Mouse (Mus musculus): ENCODE measurements around the gene Crim1.

Gene Crim1

DNA sequence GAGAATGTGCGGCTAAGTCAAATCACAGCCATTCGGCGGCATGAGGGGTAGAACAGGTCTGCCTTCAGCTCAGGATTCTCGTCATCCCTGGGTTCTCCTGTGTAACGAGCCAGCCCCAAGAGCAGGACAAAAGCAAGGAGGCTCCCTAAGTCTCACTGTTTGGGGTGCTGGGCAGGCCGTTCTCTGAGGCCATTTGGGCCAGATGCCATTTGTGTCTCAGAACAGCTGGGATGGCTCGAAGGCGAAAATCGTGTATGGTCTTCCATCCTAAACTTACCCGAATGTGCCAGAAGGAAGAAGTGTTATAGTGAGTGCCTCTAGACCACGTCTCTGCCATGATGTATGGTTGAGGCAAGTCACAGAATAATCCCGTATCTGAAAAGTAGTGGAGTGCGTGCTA, 86.0 kb downstream of the Crim1 start:
- no peak for DNase-seq (ENCODE audit: low spot score)

GRCm38 (mm10) chr17:78287391-78287790, 87.3 kb downstream of the Crim1 start:
- DNase-seq (ENCODE audit: low spot score) = no peak

DNA sequence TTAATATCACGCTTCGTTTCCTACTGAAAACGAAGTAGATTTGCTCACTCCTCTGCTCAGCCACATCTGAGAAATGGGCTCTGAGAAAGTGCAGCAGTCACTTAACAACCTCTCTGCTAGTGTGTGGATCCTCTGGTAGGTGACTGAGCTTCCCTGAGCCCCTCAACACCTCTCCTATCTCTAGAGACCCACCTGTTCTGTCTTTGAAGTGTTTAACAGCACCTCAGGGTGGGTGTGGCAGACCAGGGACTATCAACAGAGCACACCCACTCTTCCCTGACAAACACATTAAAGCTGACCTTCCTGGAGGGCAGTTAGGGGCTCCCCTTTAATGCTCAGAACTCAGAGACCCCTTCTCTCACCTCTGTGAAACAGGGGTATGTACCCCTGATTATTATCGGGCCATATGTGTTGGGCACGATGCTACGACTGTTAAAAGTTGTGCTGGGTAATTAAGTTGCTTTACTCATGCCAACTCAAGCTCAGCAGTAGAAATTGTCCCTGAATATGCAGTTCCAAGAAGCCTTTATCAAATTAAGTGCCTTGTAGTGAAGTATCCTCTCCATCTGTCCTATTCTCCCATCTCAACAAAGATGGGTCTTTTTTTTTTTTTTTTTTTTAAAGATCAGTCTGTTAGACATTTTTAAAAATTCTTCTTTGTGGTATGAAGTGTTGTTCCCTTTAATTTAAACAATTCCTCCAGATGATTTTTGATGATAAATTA, 90.3 kb downstream of the Crim1 start:
- no peak for DNase-seq (ENCODE audit: low spot score)

DNA sequence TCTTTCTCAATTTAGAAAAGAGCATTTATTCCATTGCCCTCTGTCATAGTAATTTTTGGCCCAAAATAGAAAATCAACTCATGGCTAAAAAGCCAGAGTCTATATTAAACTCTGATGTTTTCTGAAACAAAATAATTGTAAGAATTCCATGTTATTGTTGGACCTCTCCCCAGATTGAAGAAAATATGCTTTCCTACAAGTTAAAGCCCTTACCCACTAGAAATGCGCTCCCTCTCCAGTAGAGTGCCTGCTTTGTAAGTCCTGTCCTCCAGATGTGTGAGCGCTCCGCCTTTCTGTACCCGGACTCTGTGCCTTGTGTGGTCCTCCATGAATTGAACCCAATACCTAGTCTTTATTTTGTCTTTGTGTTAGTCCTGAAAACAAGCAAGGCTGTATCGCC, 91.0 kb downstream of the Crim1 start:
- DNase-seq (ENCODE audit: low spot score) = no peak

- no peak for DNase-seq (ENCODE audit: low spot score)
Measured at GRCm38 (mm10) chr17:78292301-78292700, 92.3 kb downstream of the Crim1 start.

DNA sequence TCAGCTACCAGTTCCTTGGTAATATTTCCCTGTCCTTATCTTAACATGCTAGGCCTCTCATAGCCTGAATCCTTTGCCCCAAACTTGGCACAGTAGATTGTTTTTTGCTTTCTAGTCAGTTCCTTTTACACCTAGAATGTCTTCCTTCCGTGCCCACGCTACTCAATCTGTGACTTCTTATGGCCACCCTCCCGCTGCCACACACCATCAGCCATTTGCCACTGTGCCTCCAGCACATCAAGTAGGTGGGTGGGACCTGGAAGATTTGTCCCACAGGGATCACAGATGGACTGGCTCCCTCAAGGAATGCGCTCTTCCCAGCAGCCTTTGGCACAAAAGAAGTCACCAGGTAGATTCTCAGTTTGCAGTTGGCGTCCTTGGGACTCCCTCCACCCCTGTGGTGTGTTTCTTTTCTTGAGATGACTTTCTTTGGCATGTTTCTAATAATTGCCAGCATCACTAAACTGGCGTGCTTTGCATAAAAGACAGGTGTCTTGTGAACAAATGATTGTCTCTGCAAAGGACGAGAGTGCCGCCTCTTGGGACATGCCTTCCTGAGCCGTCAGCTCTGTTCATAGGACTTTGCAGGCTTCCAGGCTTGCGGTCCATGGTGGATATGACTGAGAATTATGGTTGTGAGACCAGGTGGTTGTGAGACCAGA, 92.9 kb downstream of the Crim1 start:
- DNase-seq (ENCODE audit: low spot score) = no peak

DNA sequence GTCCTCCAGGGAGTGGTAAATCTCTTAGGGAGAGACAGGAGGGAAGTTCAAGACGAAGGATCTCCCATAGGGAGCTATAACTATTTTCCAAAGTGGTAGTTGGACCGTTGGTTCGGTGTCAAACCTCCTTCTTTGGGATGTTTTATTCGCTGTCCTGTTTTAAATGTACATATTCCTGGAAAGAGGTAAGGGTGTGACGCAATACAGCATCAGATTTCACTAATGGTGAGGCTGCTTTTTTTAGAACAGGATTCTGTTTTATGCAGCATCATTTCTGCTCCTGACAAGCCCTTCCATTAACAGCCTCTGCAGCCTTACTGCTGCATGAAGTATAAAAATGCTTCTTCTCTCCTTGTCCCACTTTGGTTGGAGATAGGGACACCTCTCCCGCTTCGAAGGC, 95.9 kb downstream of the Crim1 start:
- no peak for DNase-seq (ENCODE audit: low spot score)

- no peak for DNase-seq (ENCODE audit: low spot score)
Measured at GRCm38 (mm10) chr17:78298140-78298539, 98.1 kb downstream of the Crim1 start.

DNA sequence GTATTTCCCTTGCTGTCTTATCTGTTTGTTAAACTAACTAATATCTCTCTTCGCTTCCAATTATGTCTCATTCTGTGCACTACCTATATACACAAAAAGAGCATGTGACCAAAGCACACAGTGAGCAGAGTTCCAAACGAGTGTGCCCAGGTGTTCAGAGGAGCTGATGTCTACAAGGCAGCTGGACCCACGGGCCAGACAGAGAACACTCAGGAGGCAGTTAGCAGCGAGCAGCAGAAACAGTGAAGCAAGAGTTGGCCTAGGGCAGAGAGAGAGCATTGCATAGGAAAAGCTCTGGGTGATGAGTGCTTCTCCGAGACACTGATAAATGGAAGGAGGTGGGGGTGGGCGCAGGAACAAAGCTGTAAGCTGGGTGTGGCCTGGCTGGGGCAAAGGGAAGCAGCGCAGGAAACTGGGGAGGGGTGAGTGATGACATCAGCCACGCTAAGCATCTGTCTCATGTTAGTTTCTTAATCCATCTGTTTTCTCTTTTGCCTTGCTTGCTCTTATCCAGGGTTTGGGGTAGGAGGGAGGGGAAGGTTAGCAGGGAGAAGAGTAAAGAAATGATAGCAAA, 99.0 kb downstream of the Crim1 start:
- no peak for DNase-seq (ENCODE audit: low spot score)

GRCm38 (mm10) chr17:78303053-78303452, 103.0 kb downstream of the Crim1 start:
- no peak for DNase-seq (ENCODE audit: low spot score)

GRCm38 (mm10) chr17:78304059-78304458, 104.0 kb downstream of the Crim1 start:
- DNase-seq (ENCODE audit: low spot score) = no peak

DNA sequence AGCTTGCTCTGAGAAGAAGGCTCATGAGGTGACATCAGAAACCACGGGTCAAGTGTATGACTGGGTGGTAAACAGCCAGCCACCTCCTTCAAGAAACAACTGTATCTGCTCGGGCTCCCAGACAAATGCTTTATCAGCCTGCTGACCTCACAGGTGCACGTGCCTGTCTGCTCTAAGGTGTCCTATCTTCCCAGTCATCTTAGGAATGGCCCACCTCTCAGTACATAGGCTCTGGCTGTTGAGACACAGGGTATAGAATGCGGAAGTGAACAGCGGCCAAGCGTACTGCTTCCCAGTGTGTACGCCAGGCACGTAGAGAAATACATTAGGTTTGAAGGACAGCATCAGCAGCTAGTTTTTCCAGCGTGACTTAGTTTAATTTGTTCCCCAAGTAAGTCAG, 106.4 kb downstream of the Crim1 start:
- DNase-seq (ENCODE audit: low spot score) = no peak

DNA sequence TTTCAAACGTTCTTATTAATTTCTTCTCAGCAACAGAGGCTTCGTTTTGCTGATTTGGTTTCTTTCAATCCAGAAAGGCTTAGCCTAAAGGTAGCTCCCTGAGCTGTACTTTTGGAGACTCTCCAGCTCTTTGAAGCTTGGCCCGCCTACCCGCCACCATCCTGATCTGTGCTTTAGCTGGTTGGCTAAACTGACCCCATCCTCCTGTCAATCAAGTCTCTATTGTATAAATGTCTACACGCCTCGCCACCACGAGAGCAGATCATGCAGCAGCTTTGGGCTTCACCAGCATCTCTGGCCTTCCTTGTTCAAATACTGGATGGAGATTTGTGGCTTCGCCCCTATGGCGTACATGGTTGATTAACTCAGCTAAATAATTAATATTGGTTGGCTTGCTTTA, 108.2 kb downstream of the Crim1 start:
- DNase-seq (ENCODE audit: low spot score) = no peak

- DNase-seq (ENCODE audit: low spot score) = no peak
Measured at GRCm38 (mm10) chr17:78313006-78313405, 113.0 kb downstream of the Crim1 start.

DNA sequence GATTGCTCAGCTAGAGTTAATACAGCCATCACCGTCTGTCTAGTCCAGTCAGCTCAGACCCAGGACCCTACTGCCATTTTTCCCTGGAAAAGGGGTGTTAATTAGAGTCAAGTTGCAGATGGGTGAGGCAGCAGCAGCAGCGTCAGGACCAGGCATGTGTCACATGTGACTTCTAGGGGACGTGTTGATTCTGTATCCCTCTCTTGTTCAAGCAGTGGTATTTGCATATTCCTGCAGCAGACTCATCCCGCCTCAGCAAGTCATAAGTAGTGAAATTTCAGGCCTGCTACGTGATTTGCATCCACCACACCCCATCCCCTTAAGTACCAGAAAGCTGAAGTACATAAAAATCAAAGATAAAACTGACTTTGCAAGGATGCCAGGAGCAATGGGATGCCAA, 113.6 kb downstream of the Crim1 start:
- DNase-seq (ENCODE audit: low spot score) = no peak

- DNase-seq (ENCODE audit: low spot score) = no peak
Measured at GRCm38 (mm10) chr17:78315659-78316058, 115.6 kb downstream of the Crim1 start.

DNA sequence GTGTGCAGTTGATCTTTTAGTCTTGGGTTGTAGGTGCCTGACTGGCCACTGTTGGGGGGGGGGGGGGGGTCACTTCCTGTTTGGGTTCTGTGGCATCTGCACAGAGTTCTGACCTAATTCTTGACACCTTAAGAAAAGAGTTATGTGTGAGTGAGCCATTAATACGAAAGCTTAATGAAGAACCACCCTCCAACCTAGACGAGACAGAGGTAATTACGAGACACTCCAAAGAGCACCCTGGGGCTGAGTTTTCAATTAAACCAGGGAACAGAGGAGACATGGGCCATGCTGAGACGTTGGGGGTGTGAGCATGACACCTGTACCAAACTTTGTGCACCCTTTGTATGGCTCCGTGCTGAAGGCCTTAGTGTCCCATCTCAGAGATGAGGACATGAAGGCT, 117.3 kb downstream of the Crim1 start:
- no peak for DNase-seq (ENCODE audit: low spot score)

- no peak for DNase-seq (ENCODE audit: low spot score)
Measured at GRCm38 (mm10) chr17:78318810-78319209, 118.8 kb downstream of the Crim1 start.

DNA sequence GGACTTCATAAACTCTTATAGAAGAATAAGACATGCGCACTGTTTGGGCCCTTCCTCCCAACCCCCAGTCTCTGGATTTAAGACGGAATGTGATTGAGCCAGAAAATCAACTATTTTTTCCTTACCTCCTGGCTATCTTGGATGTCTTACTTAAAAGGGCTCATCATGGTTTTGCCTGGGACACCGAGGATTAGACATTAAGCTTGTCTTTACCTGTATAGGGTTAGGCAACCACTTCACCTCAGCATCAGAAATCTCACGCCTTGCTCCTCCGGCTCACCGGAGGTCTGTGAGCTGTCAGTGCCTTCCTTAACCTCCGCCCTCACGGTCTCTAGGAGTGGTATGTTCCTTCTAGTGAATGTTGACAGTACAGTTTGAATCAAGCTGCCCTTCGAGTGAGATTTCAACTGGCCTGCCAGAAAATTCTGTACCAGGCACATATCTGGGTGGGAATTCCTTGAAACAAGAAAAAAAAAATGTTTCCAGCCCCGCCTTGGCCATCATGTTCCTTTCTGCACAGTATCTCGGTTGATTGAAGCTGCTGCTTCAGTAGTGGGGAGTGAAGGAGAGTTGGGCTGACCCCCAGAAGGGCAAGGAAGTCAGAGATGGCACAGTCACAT, 121.3 kb downstream of the Crim1 start:
- no peak for DNase-seq (ENCODE audit: low spot score)

DNA sequence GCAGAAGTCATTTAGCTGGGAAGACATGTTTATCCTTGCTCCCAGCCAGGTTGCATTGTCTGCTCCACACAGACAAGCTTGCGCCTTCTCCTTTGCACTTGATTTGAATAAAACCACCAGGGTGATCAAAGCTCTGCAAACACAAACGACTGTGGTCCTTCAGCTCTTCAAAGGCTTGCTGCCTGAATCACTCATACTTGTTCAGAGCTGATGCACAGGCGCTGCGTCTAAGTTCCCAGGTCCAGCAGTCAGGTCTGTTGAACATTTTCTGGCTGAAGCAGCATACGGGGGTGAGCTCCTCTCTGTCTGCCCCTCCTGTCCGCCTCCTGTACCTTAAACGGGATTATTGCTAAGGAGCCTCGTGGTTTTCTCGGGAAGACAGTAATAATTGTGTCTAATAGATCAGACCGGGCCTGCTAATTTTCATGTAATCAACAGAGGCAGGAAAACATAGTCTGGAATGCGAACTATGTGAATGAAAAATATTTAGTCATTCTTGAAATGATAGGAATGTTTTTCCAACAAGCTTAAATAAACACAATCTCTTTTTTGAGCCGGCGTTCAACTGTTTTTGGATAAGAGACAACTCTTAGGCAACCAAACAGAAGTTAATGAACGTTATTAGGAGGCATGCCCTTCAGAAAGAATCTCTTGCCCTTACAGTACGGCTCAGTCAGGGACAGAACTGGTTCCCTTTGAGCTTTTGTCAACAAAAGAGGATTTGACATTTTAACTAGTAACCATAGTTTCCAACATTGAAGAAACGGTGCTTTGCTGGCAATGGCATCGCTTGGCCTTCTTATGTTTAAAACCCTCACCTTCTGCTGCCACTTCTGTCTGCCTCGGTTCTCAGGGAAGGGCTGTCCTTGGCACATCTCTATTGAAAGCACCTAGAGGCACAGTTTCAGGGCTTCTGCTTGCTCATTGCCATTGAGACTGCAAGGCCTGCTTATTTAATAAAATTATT, 122.6 kb downstream of the Crim1 start:
- no peak for DNase-seq (ENCODE audit: low spot score)

DNA sequence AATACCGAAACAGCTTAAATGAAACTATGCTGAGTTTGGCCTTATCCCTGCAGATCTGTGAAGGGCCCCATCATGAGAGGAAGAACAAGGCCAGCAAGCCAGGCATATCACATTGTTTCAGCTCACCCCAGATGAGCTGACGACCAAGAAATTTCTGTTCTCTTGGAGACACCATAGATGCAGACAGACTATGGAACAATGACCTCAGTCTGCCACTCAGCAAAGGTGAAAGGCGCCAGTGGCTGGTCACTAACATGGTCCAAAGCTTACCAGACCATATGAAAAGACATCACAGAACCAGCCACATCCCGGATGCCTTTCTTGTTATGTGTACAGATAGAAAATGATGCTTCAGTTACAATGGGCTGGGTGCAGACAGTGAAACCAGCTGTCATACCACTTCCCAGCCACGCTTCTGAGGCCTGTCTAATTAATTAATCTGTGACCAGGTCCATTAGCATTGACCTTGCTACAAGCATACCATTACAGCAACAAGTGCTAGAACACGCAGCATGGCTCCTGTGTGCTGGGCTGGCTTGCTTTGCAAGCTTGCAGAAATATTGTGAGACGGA, 125.8 kb downstream of the Crim1 start:
- DNase-seq (ENCODE audit: low spot score) = no peak

DNA sequence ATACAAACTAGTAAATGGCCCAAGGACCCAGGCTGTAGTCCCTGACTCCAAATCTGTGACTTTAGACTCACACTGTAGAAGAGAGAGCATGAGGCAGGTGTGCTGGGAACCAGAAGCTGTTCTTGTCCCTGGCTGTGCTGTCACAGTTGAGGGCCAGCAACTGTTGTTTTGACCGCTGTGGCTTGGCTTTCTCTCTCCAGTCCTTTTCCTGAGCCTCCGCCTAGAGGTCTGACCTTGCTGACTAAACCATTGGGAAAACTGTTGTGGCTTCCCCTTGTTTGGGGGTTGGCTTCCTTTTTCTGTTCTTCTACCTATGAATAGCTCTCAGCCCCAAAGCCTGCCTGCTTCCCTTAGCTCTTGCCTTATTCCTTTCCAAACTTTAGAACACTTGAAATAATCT, 126.3 kb downstream of the Crim1 start:
- no peak for DNase-seq (ENCODE audit: low spot score)
